Mouse (Mus musculus): ENCODE measurements at regions not wholly inside any gene's neighbourhood (a gene's known extent, or its start where the extent isn't known, plus 50 kb on each side); places are given as distances from the start of the nearest gene placed in this dataset.

GRCm38 (mm10) chr7:138066921-138067320 lies 330.6 kb downstream of the Tcerg1l start:
- TF ChIP-seq CTCF (IDR thresholded peaks at IDR 0.05; ENCODE audit: low read depth), result no peak
- TF ChIP-seq EP300 (IDR thresholded peaks at IDR 0.05; ENCODE audit: low read depth), result no peak
